Mouse (Mus musculus) right cerebral cortex, postnatal 10 days (tissue): ENCODE measurements at regions not wholly inside any gene's neighbourhood (a gene's known extent, or its start where the extent isn't known, plus 50 kb on each side); places are given as distances from the start of the nearest gene placed in this dataset.
"Not testable (repeated sequence)": the region's sequence is repeated elsewhere in the genome, so short reads cannot be mapped to it uniquely, and the experiment has no call there.

Experiments
- DNase-seq, 2 experiments: peaks; one replicate each; pipeline ENCODE4 v3.0.0; 2021; ENCODE audit warnings: low spot score in 2 of 2

- DNase-seq: no peak
These were observed 178.4 kb upstream of the Otx2 start for GRCm38 (mm10) chr14:48852061-48852460.

GRCm38 (mm10) chr14:48842861-48843260, 169.2 kb upstream of the Otx2 start:
- no peak for DNase-seq

GRCm38 (mm10) chr14:48841278-48841677, 167.7 kb upstream of the Otx2 start:
- DNase-seq: no peak

- DNase-seq: no peak
These were observed 163.6 kb upstream of the Otx2 start for GRCm38 (mm10) chr14:48837181-48837580.

- no peak for DNase-seq
These were observed 162.5 kb upstream of the Otx2 start for GRCm38 (mm10) chr14:48836071-48836470.

GRCm38 (mm10) chr14:48834416-48834815, 160.8 kb upstream of the Otx2 start:
- DNase-seq: no peak

- no peak for DNase-seq
These were observed 152.8 kb upstream of the Otx2 start for GRCm38 (mm10) chr14:48826421-48826820.

GRCm38 (mm10) chr14:48824375-48824774, 150.8 kb upstream of the Otx2 start:
- DNase-seq: no peak

GRCm38 (mm10) chr14:48815941-48816340, 142.3 kb upstream of the Otx2 start:
- no peak for DNase-seq

GRCm38 (mm10) chr14:48815231-48815728, 141.7 kb upstream of the Otx2 start:
- DNase-seq: no peak

- DNase-seq: peak in 1 of 2 experiments; percentile 36
These were observed 139.3 kb upstream of the Otx2 start for GRCm38 (mm10) chr14:48812741-48813495.

- DNase-seq: no peak
These were observed 130.5 kb upstream of the Otx2 start for GRCm38 (mm10) chr14:48804098-48804497.

- DNase-seq: no peak
These were observed 127.7 kb upstream of the Otx2 start for GRCm38 (mm10) chr14:48801283-48801682.

GRCm38 (mm10) chr14:48800857-48801256, 127.2 kb upstream of the Otx2 start:
- no peak for DNase-seq

GRCm38 (mm10) chr14:48800100-48800449, 126.5 kb upstream of the Otx2 start:
- DNase-seq: no peak

- no peak for DNase-seq
These were observed 126.0 kb upstream of the Otx2 start for GRCm38 (mm10) chr14:48799442-48800099.

GRCm38 (mm10) chr14:48791507-48791906, 117.9 kb upstream of the Otx2 start:
- no peak for DNase-seq

GRCm38 (mm10) chr14:48779327-48779726, 105.7 kb upstream of the Otx2 start:
- DNase-seq: no peak

- no peak for DNase-seq
These were observed 97.2 kb upstream of the Otx2 start for GRCm38 (mm10) chr14:48770832-48771231.

- DNase-seq: no peak
These were observed 89.1 kb upstream of the Otx2 start for GRCm38 (mm10) chr14:48762691-48763090.

GRCm38 (mm10) chr14:48761002-48761648, 87.5 kb upstream of the Otx2 start:
- DNase-seq: no peak

- not testable (repeated sequence) for DNase-seq
These were observed 81.5 kb upstream of the Otx2 start for GRCm38 (mm10) chr14:48755096-48755495.
